Mouse (Mus musculus): Measurements from ENCODE around the gene Nxnl2.

GRCm38 (mm10) chr13:51162246-51162645 lies 8.6 kb upstream of the Nxnl2 start:
- TF ChIP-seq EP300 (IDR thresholded peaks at IDR 0.05; ENCODE audit: low read depth) = no peak
- no peak for TF ChIP-seq CTCF (IDR thresholded peaks at IDR 0.05; ENCODE audit: low read depth)

Measured in liver, postnatal 0 days (tissue).